Mouse (Mus musculus) ES-E14 (cell line): ENCODE data around the gene Arhgap10. TPM values are rescaled to one million over a fixed set of nuclear protein-coding genes. Genes with fewer than 3 reads are reported as not detected.

Source experiments
- DNase-seq: peaks from one replicate; pipeline ENCODE4 v3.0.0-alpha.2; 2013; ENCODE audit warnings: low read depth, low spot score
- H3K27ac ChIP-seq: 2 replicates; pipeline ENCODE4 v1.5.1; 2012; ENCODE audit warnings: low read depth, mild to moderate bottlenecking, low read length, moderate library complexity, mixed read lengths; ENCODE audit not compliant: poor library complexity, insufficient read depth, severe bottlenecking
- H3K36me3 ChIP-seq: 2 replicates; pipeline ENCODE4 v1.6.1; 2012; ENCODE audit warnings: mild to moderate bottlenecking, low read length, moderate library complexity, mixed read lengths; ENCODE audit not compliant: control insufficient read depth, poor library complexity, insufficient read depth, severe bottlenecking
- H3K4me1 ChIP-seq, 2 experiments: fragments of 150-350 bp in 1 of 2; sonication (generic) in 1 of 2; 2 replicates each; pipeline ENCODE4 v1.6.1; 2012; ENCODE audit warnings: low read length in 2 of 2, mild to moderate bottlenecking in 1 of 2, mixed read lengths in 1 of 2; ENCODE audit not compliant: control insufficient read depth in 2 of 2, insufficient read depth in 2 of 2, poor library complexity in 1 of 2
- H3K4me3 ChIP-seq, 2 experiments: fragments of 150-350 bp in 1 of 2; sonication (generic) in 1 of 2; 2 replicates each; pipeline ENCODE4 v1.5.1; 2012; ENCODE audit warnings: low read length in 2 of 2, low read depth in 1 of 2, mild to moderate bottlenecking in 1 of 2, mixed read lengths in 1 of 2; ENCODE audit not compliant: insufficient read depth in 1 of 2, poor library complexity in 1 of 2, severe bottlenecking in 1 of 2
- H3K9ac ChIP-seq: 2 replicates; pipeline ENCODE4 v1.6.1; 2012; ENCODE audit warnings: low read depth, mild to moderate bottlenecking, low read length, mixed read lengths; ENCODE audit not compliant: poor library complexity, insufficient read depth, severe bottlenecking
- H3K9me3 ChIP-seq: fragments of 150-350 bp; sonication (generic); 2 replicates; pipeline ENCODE4 v1.6.1; 2012; ENCODE audit warnings: low read depth, mild to moderate bottlenecking, low read length; ENCODE audit not compliant: control insufficient read depth, insufficient read depth
- CHD2 ChIP-seq: IDR thresholded peaks from 2 replicates; pipeline ENCODE4 v1.6.1; 2014; ENCODE audit warnings: mild to moderate bottlenecking, low read depth, low read length, inconsistent platforms
- HCFC1 ChIP-seq: IDR thresholded peaks from 2 replicates; pipeline ENCODE4 v1.6.1; 2012; ENCODE audit warnings: low read length, inconsistent platforms, borderline replicate concordance; ENCODE audit not compliant: insufficient read depth
- MAFK ChIP-seq: IDR thresholded peaks from 2 replicates; pipeline ENCODE4 v1.6.1; 2014; ENCODE audit warnings: mild to moderate bottlenecking, low read depth, low read length, inconsistent platforms; ENCODE audit not compliant: insufficient read depth
- ZC3H11A ChIP-seq: IDR thresholded peaks from 2 replicates; pipeline ENCODE4 v1.6.1; 2012; ENCODE audit warnings: low read depth, mild to moderate bottlenecking, inconsistent platforms, low read length, borderline replicate concordance
- ZNF384 ChIP-seq: IDR thresholded peaks from 2 replicates; pipeline ENCODE4 v1.6.1; 2012; ENCODE audit warnings: low read depth, low read length, inconsistent platforms
- in situ Hi-C, 2 experiments: fragments of 600-800 bp; cut with MboI; formaldehyde crosslinking; loops; one replicate each; pipeline ENCODE4 v1.15.1; 2025; ENCODE audit warnings: low sequenced_read_pairs in 2 of 2, inconsistent platforms in 1 of 2; ENCODE audit not compliant: unreplicated experiment in 2 of 2
- total RNA-seq: library from RNA; depleted of rRNA; stranded (reverse); fragments of 300-350 nt; gene quantifications from 2 replicates; pipeline ENCODE4 v1.2.3, GENCODE M21; 2012

Arhgap10 gene
- total RNA-seq, 1 experiment = 10.8 TPM

- H3K27ac ChIP-seq = no peak overlapping the region
- TF ChIP-seq HCFC1 (no peak), ZC3H11A (no peak), MAFK (no peak), ZNF384 (no peak), CHD2 (no peak)
- no peak for DNase-seq
- no peak overlapping the region for H3K4me3 ChIP-seq
- in situ Hi-C loops = no loop called here
- no peaks in the 10 kb centered on the region for H3K4me1 ChIP-seq
- no peaks in the 10 kb centered on the region for H3K36me3 ChIP-seq
- no peak overlapping the region for H3K9ac ChIP-seq
- no peaks in the 10 kb centered on the region for H3K9me3 ChIP-seq
Measured at GRCm38 (mm10) chr8:77432726-77433125, 85.0 kb downstream of the Arhgap10 start.

- DNase-seq = no peak
- no peak overlapping the region for H3K27ac ChIP-seq
Measured at GRCm38 (mm10) chr8:77428420-77428819, 89.3 kb downstream of the Arhgap10 start.

GRCm38 (mm10) chr8:77428015-77428414 is 89.7 kb downstream of the Arhgap10 start:
- H3K4me1 ChIP-seq = no peaks in the 10 kb centered on the region
- TF ChIP-seq MAFK (no peak), ZC3H11A (no peak), CHD2 (no peak), HCFC1 (no peak), ZNF384 (no peak)
- H3K9me3 ChIP-seq = no peaks in the 10 kb centered on the region

More at GRCm38 (mm10) chr8:77428420-77428819, 89.3 kb downstream of the Arhgap10 start:
- no peaks in the 10 kb centered on the region for H3K4me1 ChIP-seq
- H3K36me3 ChIP-seq = peaks cover 2% of the 10 kb centered on the region; the same call in 1 of the 2 replicates
- no peaks in the 10 kb centered on the region for H3K9me3 ChIP-seq
- H3K9ac ChIP-seq = no peak overlapping the region
- in situ Hi-C loops = no loop called here
- TF ChIP-seq ZNF384 = no peak
- no peak for TF ChIP-seq MAFK
- TF ChIP-seq CHD2 = no peak
- no peak for TF ChIP-seq ZC3H11A
- TF ChIP-seq HCFC1 = no peak
- no peak overlapping the region for H3K4me3 ChIP-seq

GRCm38 (mm10) chr8:77427438-77427837 is 90.3 kb downstream of the Arhgap10 start:
- peaks cover 2% of the 10 kb centered on the region; the same call in 1 of the 2 replicates for H3K36me3 ChIP-seq
- H3K9ac ChIP-seq = no peak overlapping the region
- no peak for TF ChIP-seq CHD2
- H3K4me3 ChIP-seq = no peak overlapping the region
- H3K4me1 ChIP-seq = no peaks in the 10 kb centered on the region
- no peak overlapping the region for H3K27ac ChIP-seq
- in situ Hi-C loops = no loop called here
- no peak for DNase-seq
- H3K9me3 ChIP-seq = no peaks in the 10 kb centered on the region

More at GRCm38 (mm10) chr8:77428015-77428414, 89.7 kb downstream of the Arhgap10 start:
- peaks cover 2% of the 10 kb centered on the region; the same call in 1 of the 2 replicates for H3K36me3 ChIP-seq
- in situ Hi-C loops = no loop called here
- H3K9ac ChIP-seq = no peak overlapping the region
- no peak overlapping the region for H3K27ac ChIP-seq
- H3K4me3 ChIP-seq = no peak overlapping the region
- no peak for DNase-seq

GRCm38 (mm10) chr8:77423850-77424249 is 93.9 kb downstream of the Arhgap10 start:
- no peaks in the 10 kb centered on the region for H3K4me1 ChIP-seq

More at GRCm38 (mm10) chr8:77423850-77424249, 93.9 kb downstream of the Arhgap10 start:
- Histone ChIP-seq H3K9ac (no peak overlapping the region), H3K4me3 (no peak overlapping the region), H3K27ac (no peak overlapping the region), H3K36me3 (peaks cover 5% of the 10 kb centered on the region; the same call in 1 of the 2 replicates), H3K9me3 (no peaks in the 10 kb centered on the region)
- no peak for DNase-seq
- in situ Hi-C loops = no loop called here
- TF ChIP-seq ZNF384 (no peak), ZC3H11A (no peak), MAFK (no peak), CHD2 (no peak), HCFC1 (no peak)
